In the genomic region with DNA sequence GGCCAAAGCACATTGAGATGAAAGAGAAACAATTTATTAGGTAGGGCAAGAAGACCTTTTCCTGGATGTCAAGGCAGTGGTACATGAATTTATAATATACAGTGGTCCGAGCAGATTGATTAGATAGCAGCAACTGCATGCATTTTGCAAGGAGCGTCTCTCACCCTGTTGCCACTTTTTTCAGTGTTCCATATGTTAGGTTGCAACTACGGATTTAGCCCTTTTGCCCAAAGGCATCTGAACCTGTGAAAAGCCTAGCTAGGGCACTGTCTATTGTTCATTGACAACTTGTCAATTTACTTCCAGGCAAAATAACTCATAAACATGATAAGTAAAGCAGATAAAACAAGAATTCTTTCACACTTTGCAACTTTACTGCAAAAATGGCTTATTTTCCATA, we compare ENCODE assay signal across 17 mouse cellular contexts.
"Had no signal": no experiment of that assay in that cellular context is flagged by ENCODE, and none has a peak within 500 bp of the region (broad histone marks: within the 10 kb centered on the region; RNA-seq: fewer than 3 reads in every experiment).

No protein-coding gene starts in this region.

- H3K27me3 ChIP-seq: lung, embryonic 15.5 days; megakaryocyte, embryonic 14.5 days; midbrain, embryonic 13.5 days; midbrain, embryonic 15.5 days; neural tube, embryonic 12.5 days; stomach, embryonic 15.5 days had no signal

- H3K27ac ChIP-seq: lung, embryonic 15.5 days; macrophage; midbrain, embryonic 13.5 days; midbrain, embryonic 15.5 days; neural tube, embryonic 12.5 days; stomach, embryonic 15.5 days; stomach, postnatal 0 days had no signal

- H3K36me3 ChIP-seq: lung, embryonic 15.5 days; midbrain, embryonic 13.5 days; midbrain, embryonic 15.5 days; neural tube, embryonic 12.5 days; stomach, embryonic 15.5 days had no signal

- DNase-seq: lung, adult 2 months; lung, postnatal 14 days; lung, postnatal 36 days; right cerebral cortex, postnatal 14 days; thymus, adult 2 months; thymus, postnatal 25 days; thymus, postnatal 4 days had no signal

- H3K4me3 ChIP-seq: lung, embryonic 15.5 days; megakaryocyte, embryonic 14.5 days; midbrain, embryonic 13.5 days; midbrain, embryonic 15.5 days; neural tube, embryonic 12.5 days; stomach, embryonic 15.5 days had no signal

- H3K9me3 ChIP-seq: lung, embryonic 15.5 days; midbrain, embryonic 13.5 days; midbrain, embryonic 15.5 days; neural tube, embryonic 12.5 days; stomach, embryonic 15.5 days had no signal

- H3K4me2 ChIP-seq: lung, embryonic 15.5 days; midbrain, embryonic 11.5 days; midbrain, embryonic 13.5 days; midbrain, embryonic 15.5 days; neural tube, embryonic 12.5 days; stomach, embryonic 15.5 days had no signal

- ATAC-seq: lung, postnatal 0 days; midbrain, embryonic 13.5 days; midbrain, embryonic 15.5 days had no signal

- H3K9ac ChIP-seq: lung, embryonic 15.5 days; midbrain, embryonic 13.5 days; midbrain, embryonic 15.5 days; neural tube, embryonic 12.5 days; stomach, embryonic 15.5 days had no signal

- H3K4me1 ChIP-seq: lung, embryonic 15.5 days; megakaryocyte, embryonic 14.5 days; midbrain, embryonic 13.5 days; midbrain, embryonic 15.5 days; neural tube, embryonic 12.5 days; stomach, embryonic 15.5 days had no signal
